Mouse (Mus musculus): ENCODE results near the gene Plpp1.

The Plpp1 gene

DNA sequence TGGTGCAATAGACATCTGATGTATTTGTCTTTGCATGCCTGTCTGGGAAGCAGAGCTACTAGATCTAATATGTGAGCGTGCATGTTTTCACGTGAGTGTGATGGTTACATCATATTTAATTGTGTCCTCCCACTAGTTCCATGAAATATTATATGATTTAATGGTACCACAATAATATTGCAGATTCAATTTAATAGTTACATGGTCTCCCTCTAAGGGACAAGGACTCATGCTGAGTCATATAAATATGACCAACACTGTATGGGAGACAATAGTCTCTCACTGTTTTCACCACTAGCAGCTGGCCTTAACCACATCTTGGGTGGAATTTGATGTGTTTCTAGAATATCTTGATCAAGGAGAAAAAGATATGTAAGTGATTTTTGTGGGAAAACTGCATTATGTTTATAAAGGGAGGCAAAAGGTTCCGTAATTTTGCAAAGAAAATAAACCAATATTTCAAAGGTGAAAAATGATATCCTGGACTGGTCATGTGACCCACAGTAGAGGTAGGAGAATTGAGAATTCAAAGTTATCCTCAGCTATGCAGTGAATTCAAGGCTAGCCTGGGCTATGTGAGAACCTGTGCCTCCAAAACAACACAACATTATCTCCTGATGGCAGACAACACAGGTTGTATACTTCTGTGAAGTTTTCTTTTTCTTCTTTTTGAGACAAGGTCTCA, 26.5 kb upstream of the Plpp1 start:
- no peak for DNase-seq

DNA sequence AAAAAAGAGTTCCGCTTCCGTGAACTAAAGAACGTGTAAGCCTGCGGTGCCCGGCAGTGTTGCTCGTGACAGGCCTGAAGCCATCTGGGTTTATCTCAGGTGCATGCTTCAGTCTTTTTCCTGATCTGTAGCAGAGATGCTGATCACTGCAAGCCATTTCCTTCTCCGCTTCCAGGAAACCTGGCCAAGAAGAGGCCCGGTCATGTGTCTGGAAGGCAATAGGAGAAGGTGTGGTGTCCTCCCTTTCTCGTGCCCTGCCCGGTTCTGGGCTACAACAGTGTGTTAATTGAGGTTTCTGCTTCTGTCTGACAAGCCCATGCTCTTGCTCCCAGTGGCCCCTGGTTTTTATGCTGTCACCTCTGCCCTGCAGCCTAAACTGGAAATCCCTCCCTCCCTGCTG, 24.7 kb upstream of the Plpp1 start:
- no peak for DNase-seq

DNA sequence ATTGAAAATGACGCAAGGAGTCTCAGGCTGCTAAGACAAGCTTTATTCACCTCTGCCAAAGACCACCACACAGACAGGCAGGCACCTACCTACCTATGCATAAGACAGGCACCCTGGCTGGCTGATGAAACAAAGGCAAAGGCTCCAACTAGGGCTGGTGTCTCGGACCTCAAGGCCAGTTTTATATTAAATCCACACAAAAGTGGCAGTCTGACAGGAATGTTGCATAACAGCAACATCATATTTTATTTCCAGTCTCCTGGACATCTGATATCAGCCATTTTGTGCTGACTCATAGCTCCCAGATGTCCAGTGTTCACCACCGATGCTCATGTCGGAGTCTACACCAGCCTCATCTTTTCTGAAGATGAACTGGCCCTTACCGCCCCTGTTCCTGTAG, 22.2 kb upstream of the Plpp1 start:
- DNase-seq, result no peak

DNA sequence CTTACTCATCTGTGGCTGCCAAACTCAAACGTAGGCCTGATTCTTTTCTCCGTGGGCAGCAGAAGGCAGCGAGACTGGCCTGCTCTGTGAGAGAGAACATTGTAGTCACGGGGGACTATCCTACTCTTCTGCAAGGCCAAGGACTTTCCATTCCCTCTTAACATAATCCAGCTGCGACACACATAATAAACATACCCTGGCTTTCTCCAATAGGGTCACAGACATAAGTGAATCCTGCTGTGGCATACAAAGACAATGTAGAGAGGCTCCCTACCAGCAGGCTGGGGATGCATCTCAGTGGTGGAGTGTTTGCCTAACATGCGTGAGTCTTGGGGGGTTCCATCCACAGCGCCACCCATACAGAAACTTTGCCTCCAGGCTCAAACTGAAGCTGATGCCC, 15.3 kb upstream of the Plpp1 start:
- no peak for DNase-seq

DNA sequence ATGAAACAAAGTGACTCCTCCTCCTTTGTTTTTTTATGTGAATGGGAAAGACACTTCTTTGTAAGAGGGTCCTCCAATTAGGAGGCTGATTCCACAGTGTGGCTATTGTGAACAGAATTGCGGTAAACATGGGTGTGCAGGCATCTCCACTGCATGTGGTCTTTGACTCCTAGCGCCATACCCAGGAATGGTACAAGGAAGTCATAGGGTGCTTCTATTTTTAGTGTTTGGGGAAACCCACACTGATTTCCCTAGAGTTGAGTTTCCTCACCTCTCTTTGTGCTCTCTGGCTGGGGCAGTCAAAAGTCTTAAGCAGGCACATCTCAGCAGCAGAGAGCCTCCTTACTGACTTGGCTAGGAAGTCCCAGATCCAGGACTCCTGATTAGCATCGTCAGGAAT, 14.4 kb upstream of the Plpp1 start:
- DNase-seq, result no peak

DNA sequence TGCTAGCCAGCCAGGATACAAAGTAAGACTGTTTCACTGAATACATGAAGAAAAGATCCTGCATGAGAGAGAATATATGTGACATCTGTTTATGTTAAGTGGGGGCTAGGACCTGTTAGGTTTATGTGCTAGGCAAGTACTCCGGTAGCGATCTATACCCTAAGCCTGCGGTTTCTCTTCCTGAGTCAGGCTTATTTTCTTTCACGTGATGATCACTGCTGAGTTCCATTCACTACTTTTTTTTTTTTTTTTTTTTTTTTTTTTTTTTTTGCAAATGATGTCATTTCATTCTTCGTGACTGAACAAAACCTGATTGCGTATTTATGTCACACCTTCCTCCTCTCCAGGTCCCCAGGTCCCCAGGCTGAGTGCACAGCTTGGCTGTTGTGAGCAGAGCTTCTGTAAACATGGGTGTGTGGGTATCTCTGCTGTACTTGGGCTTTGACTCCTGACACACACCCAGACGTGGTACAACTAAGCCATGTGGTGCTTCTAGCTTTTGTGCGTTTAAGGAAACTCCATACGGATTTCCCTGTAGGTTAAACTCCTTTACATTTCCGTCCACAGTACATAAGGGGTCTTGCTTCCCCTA, 13.6 kb upstream of the Plpp1 start:
- no peak for DNase-seq

DNA sequence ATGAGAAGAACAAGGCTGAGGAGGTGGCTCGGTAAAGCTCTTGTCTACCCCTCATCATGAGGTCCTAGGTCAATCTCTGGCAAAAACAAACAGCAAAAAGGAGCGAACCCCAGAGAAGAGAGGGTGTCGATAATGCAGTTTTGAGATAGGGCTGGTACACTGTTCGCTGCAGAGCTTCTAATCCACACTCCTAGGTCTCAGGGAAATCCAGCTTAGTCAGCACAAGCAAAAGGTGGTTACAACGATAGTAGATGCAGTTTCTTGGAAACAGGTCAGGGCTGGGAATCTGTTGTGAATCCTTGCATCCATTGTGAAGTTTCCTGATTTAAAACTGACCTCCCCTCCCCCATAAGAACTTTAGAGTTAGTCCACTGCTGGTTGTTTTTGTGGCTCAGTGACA, 9.8 kb upstream of the Plpp1 start:
- no peak for DNase-seq

DNA sequence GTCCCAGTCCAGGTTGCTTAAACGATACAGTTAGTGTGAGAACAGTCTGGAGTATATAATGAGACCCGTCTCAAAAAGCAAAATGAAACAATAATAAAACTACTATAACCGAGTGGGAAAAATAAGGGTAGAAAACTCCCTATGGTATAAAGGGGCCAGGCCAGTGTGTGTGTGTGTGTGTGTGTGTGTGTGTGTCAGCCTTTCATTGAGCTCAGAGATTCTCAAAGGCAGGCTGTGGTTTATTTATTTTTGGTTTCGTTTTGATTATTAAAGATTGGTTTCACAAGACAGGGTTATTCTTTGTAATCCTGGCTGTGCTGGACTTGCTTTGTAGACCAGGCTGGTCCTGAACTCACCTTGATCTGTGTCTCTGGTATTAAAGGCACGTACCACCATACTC, 8.7 kb upstream of the Plpp1 start:
- no peak for DNase-seq

DNA sequence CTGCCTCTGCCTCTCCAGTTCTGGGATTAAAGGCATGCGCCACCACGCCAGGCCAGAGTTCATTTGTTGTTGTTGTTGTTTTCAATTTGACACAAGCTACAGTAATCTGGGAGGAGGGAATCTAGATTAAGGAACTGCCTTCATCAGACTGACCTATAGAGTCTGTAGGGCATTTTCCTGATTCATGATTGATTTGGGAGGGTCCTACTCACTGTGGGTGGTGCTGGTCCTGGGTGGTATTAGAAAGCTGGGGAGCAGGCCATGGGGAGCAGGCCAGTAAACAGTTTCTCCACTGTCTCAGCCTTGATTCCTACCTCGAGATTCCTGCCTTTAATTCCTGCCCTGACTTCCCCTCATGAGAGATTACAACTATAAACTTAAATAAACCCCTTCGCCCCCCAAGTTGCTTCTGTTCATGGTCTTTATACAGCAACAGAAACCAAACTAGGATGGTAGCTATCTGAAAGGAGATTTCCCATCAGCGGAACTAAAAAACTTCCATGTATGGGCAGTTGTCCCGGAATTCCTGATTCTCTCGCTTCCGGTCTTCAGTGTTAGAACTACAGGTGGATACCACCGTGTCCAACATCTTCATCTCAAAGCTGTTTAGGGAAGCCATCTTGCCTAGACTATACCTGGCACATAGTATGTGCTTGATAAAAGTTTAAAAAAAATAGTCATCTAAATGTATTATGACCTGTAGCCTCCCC, 2.2 kb upstream of the Plpp1 start:
- DNase-seq, result no peak

DNA sequence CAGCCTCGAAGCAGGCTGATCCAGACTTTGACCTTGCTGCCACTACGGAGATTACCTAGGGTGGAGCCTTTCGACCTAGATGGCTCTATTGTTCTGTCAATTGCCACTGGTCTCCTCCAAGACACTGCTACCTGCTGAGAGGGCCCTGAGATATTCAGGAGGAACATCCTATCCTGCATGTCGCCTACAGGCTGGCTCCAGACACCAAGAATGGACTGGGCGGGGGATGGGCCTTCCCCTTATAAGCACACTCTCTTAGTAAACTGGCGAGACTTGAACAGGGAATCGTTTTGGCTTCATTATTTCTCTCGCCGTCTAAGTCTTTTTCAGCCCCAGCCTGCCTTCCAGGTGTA, 1.7 kb upstream of the Plpp1 start:
- no peak for DNase-seq

DNA sequence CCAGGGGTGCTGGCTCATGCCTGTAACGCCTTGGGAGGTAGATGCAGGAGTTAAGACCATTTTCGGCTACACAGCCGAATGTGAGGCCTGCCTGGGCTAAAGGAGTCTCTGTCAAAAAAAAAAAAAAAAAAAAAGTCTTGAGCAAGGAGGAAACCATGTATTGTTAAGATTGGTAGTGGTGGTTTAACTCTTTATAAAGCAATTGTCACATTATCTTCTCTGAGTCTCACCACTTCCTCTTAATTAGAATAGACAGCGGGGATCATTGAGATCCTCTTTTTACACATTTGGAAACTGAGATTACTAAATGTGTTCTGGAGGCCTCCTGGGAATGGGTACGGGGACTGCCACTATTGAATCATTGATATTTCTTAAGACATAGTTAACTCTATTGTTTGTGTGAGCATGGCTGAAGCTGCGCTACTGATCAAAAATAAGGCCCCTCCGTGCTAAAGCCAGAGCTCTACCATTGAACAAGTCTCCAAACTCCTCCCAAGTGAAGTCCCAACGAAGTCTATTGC, 811 bp upstream of the Plpp1 start:
- no peak for DNase-seq

DNA sequence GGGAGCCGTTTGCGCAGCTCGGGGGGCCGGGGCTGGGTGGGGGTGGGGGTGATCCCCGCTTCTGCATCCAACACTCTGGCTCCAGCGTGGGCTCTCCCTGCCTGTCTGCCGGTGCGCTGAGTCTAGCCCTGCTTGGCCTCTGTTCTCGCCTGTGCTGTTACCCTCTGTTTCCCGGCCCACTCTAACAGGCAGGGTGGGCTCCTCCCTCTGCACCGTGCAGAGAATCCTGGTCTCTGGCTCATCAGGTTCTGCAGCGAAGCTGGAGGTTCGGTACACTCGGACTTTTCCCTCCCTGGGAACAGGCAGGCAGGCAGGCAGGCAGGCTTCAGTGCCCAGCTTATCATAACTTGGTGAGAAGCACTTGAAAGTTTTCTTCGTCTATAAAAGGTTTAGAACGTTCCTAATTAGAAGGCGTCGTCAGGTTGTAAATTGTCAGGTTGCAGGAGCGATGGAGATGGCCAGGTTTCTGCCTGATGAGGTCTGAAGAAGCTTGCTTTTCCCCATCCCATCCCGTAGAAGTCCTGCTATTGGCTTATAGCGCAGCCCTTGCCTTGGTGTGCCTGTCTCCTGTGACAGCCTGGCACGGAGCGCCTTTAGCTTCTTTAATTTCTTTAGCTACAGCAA, 901 bp downstream of the Plpp1 start:
- DNase-seq, result no peak

DNA sequence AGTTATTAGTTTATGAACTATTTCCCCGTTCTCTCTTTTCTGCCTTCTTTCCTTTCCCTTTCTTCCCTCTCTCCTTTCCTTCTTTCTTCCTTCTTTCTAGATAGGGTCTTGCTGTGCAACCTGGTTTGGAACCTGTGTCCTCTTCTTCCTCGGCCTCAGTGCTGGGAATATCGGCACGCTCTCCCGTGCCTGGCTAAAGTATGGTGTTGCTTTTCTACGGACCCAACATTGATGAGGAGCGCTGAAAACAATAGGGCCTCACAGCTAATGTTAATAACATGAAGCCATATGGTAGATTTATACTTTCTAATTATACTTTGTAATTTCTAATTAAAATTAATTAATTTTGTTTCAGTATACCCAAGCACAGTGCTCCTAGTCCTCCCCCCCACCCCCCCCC, 2.5 kb downstream of the Plpp1 start:
- DNase-seq, result no peak

DNA sequence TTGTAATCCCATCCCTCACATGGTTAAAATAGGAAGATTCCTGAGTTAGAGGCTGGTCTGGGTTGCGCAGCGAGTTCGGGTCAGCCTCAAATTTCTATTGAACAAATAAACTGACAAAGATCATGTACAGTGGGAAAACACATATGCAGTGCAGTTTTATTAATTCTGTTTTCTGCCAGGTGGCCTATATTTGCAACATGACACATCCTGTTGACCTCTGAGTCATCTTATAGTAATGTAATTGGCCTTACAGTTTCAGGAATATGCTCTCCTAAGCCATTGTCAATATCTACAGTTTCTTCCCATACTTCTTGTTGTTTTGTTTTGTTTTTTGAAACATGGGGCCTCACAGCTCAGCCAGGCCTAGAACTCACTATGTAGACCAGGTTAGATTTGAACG, 3.1 kb downstream of the Plpp1 start:
- DNase-seq, result no peak

DNA sequence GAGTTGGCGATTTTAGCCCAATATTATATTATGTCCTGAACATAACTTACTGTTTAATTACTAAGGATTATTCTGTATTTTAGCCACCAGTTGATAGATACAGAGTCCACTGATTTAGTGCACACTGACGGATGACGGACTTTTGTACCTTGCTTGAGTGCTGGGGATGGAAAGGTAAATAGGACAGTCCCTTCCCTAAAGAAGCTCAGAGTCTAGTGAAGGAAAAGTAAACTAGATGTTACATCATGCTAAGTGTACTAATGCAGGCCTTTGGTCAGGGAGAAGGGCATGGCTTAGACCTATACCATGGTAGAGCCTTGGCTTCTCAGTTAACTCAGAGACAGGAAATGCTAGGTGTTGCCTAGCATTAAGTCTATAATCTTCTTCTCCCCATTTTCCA, 4.9 kb downstream of the Plpp1 start:
- DNase-seq, result no peak

DNA sequence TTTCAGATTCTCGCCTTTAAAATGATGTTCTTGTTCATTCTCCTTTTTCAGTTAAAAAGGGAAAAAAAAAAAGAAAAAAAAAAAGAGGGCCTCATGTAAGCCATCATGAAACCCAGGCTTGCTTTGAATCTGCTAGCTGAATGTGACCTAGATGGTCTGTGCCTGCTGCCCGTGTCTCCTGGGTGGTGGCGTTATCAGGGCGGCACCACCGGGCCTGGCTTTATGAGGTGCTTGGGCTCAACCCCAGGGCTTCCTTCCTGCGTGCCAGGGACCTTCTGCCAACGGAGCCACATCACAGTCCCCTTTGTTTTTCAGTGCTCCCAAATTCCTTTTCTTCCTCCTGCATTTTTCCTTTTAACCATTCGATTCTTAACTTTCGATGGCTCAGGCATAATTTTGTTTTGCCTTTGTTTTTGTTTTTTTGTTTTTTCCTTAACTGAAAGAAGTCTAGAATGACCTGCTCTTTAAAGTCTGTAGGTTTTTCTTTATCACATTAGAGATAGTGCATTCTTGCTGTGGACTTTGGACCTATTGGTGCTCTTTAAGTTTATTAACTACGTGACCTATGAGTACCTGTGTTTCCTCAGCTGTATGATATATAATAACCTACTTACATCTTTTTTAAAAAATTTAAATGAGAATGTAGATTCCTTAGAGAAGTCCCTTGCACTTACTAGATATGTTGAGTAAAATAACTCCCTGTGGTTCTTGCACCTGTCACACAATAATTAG, 7.5 kb downstream of the Plpp1 start:
- no peak for DNase-seq

DNA sequence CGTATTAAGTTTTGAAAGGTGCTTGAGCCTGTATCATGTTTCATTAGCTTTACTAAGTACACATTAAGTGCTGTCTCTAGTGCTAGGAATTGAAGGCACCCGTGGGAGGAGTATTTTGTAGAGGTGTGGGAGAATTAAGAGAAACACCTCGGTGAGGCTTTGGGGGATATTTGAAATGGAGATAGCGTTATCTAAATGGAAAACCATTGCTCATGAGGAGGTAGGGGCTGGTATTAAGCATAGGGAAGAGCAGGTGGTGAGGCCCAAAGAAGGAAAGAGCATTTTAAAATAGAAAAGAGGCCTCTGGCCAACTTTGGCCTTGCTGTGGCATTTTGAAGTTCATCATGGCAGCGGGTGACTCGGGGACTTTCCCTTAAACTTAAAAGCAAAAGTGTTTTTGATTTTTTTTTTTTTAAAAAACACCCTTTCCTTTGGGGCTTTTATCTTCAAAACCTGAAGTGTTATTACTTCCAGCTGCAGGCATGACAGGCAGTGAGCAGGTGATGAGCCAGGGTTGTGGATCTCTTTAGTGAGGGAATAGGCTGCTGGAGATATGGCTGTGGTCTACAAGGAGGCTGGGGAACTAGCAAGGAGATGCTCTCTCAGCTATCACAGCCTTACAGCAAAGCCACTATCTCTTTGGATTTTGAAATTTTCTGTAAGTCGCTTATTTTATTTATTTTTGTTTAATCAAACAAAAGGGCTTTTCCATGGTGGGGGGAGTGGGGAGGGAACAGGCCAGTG, 9.1 kb downstream of the Plpp1 start:
- DNase-seq, result no peak

DNA sequence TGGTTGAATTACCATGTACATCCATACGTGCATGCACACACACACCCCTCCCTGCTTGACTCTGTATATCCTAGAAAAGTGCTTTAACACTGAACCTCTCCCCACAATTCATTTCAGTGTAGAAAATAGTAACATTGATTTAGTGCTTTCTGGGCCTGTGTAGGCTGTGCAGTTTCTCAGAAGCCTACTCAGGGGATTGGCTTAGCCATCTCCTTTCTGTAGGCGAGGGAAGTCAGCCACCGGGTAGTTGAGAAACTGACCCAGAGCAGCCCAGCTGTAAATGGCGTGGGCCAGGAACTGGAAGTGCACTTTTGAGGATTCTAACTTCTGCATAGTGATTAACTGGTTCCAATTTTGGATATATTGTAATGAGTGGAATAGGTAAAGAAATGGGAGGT, 9.7 kb downstream of the Plpp1 start:
- DNase-seq, result no peak

DNA sequence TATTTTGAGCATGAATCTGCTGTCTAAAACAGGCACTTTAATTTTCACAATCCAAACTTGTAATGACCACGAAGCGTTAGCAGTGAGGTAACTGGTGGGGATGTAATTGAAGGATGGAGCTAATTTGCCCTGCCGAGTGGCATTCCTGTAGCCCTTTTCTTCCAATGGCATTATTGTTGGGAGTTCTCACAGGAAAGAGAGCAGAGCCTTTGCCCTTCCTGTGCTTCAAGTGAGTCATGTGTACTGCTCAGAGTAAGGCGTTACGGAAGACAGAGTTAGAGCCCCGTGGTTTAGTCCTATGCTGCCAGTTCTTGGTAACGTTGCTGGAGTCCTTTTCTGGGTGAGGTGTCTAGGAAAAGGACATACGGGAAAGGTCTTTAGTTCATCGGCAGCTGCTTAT, 10.2 kb downstream of the Plpp1 start:
- peak; percentile 44 for DNase-seq

DNA sequence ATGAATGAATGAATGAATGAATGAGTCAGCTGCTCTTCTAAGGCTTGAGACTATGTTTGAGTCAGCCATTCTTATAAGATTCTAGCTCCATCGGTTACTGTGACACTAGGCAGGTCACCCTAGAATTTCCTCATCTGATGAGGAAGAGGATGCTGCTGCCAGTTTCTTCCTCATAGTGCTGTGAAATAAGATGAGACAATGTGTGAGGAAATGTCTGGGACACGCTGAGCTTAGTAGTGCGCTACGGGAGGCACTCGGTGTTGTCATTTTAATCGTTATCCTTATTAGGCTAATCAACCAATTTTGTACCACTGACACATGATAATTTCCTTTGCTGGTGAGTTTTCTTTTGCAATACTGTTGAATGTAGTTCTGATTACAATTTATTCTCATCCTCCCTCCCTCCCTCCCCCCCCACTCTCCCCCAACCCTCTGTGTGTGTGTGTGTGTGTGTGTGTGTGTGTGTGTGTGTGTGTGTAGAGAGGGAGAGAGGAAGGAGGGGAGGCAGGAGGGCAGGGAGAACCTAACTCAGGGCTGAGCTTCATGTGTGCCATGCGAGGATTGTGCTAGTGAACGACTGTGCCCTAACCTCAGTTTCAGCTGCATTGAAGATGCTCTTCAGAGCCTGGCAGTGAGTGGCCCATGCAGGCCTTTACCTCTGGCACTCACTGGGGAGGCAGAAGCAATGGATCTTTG, 11.3 kb downstream of the Plpp1 start:
- DNase-seq, result no peak

DNA sequence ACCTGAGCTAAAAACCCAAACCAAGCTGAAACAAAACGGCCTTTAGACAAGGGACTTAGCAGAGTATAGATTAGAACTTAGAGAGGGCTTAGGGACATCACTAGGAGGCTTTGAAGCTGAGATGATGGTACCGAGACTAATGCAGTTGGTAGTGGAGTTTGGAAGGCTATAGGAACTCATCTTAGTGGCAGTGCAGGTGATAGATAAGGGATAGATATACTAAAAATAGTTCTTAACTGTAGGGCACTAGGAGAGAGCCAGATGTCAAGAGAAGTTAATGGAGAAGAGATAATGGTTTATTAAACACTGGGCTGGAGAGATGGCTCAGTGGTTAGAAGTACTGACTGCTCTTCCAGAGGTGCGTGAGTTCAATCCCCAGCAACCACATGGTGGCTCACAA, 15.4 kb downstream of the Plpp1 start:
- no peak for DNase-seq

DNA sequence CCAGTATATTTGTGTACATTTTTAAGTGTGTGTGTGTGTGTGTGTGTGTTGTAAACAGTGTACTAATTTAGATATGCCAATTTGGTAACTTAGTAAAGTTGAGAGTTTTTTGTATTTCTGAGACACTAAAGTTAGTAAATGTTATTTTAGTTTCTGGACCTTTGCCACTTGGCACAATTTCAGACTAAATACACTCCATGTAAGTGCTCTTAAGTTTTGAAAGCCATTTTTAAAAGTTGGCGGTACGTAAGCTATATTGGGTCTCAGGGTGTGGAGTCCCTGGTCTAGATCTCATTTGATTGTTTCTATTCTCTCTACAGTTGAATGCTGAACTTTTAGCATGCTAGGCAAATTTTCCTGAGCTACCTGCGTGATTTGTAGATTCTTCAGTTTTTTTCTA, 17.5 kb downstream of the Plpp1 start:
- no peak for DNase-seq
